Mouse (Mus musculus): ENCODE measurements around the gene Nox1. TPM values are rescaled to one million over a fixed set of nuclear protein-coding genes. Genes with fewer than 3 reads are reported as not detected.

Gene Nox1
- polyA plus RNA-seq, 1 experiment from 2014 or later, result not detected

DNA sequence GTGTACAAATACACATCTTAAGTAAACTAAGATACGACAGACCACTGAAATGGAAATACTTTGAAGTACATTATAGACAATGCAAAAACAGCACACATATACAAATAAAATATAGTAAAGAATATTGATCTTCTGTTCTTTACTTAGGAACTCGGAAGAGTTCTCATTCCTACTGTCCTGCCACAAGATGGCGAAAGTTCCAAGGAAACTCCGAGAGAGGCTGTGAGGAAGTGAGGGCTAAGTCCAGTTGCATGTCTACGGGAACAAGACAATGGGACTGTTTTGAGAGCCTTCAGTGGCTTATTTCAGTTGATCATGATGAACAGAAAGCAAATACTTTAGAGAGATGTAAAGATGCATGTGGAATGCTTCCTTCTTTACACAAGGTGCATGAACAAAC is 89.5 kb downstream of the Nox1 start:
- ATAC-seq (ENCODE audit: insufficient read depth), result no peak
- Histone ChIP-seq H3K4me1 (replicated peaks) (no peaks in the 10 kb centered on the region), H3K4me2 (no peak overlapping the region), H3K9me3 (replicated peaks) (no peaks in the 10 kb centered on the region), H3K4me3 (replicated peaks) (no peak overlapping the region), H3K9ac (no peak overlapping the region), H3K27ac (replicated peaks) (no peak overlapping the region), H3K36me3 (replicated peaks) (no peaks in the 10 kb centered on the region), H3K27me3 (peaks cover 3% of the 10 kb centered on the region; the same call in 1 of the 2 replicates)
- 26% methylated on average over 5 of the region's 5 CpGs for WGBS (ENCODE audit: insufficient replicate concordance)

- H3K9me3 ChIP-seq (replicated peaks), result no peaks in the 10 kb centered on the region
- H3K9ac ChIP-seq, result no peak overlapping the region
- H3K36me3 ChIP-seq (replicated peaks), result no peaks in the 10 kb centered on the region
- no peaks in the 10 kb centered on the region for H3K4me1 ChIP-seq (replicated peaks)
- no peak overlapping the region for H3K4me2 ChIP-seq
- 52% methylated on average over 3 of the region's 3 CpGs for WGBS (ENCODE audit: insufficient replicate concordance)
- H3K27me3 ChIP-seq, result peaks cover 3% of the 10 kb centered on the region; the same call in 1 of the 2 replicates
- H3K27ac ChIP-seq (replicated peaks), result no peak overlapping the region
- no peak overlapping the region for H3K4me3 ChIP-seq (replicated peaks)
- ATAC-seq (ENCODE audit: insufficient read depth), result no peak
Observed at GRCm38 (mm10) chrX:134128549-134128948, 93.2 kb downstream of the Nox1 start.

DNA sequence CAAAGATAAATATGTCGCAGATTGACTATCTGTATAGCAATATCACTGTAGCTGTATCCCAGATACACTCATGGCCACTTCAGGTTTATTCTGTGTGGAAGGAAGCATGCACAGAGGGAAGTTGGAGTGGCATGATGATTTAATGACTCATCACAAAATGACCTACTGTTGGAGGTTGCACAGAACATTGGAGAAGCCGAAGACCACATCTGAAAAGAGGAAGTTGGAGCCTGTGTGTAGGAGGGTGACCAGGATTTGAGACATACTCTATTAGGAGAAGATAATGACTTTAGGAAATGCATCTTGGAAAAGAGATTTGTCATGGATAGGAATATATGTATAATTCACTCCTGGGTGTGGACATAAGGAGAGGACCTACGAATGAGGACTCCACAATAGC is 105.3 kb downstream of the Nox1 start:
- Histone ChIP-seq H3K9ac (no peak overlapping the region), H3K36me3 (replicated peaks) (no peaks in the 10 kb centered on the region), H3K27ac (replicated peaks) (no peak overlapping the region), H3K9me3 (replicated peaks) (no peaks in the 10 kb centered on the region), H3K27me3 (no peaks in the 10 kb centered on the region), H3K4me3 (replicated peaks) (no peak overlapping the region), H3K4me2 (no peak overlapping the region), H3K4me1 (replicated peaks) (no peaks in the 10 kb centered on the region)
- 26% methylated on average over 3 of the region's 3 CpGs for WGBS (ENCODE audit: insufficient replicate concordance)
- ATAC-seq (ENCODE audit: insufficient read depth), result no peak

DNA sequence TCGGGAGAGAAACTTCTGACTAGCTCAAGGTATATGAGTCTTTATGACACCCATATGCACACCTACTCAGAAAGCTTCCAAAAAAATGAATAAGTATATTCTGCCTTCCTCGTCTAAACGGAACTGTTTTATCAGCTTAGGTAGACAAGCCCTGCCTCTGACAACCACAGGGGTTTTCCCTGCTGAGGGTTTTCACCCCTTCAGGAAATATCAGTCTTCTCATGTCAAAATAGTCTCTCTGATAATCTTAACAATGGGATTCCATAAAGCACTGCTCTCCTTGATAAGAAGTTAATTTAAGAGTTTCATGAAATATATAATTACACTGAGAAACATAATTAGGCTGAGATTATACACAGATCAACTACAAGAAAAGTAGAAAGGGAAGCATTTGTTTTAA is 110.0 kb downstream of the Nox1 start:
- WGBS (ENCODE audit: insufficient replicate concordance), result 35% methylated on average over 3 of the region's 3 CpGs
- H3K27ac ChIP-seq (replicated peaks), result no peak overlapping the region

DNA sequence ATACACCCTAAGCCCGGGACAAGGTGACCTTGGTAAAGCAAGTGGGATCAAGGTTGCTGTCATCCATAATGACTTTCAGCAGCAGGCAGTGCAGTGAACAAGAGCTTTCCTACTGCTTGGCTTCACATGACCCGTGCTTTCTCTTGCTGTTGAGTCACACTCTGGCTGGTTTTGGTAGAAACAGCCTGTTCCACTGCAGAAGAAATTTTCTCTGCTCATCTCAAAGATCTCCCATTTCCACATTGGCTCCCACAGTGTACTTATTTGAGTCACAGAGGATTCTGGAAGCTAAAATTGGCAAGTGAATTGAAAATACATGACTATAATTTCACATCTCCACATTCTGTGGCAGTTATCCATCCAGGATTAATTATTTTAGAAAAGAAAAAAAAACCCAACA is 119.1 kb downstream of the Nox1 start:
- WGBS (ENCODE audit: insufficient replicate concordance), result 46% methylated on average over 2 of the region's 2 CpGs
- H3K4me1 ChIP-seq (replicated peaks), result no peaks in the 10 kb centered on the region
- no peak overlapping the region for H3K27ac ChIP-seq (replicated peaks)
- no peaks in the 10 kb centered on the region for H3K27me3 ChIP-seq
- no peaks in the 10 kb centered on the region for H3K36me3 ChIP-seq (replicated peaks)
- H3K4me2 ChIP-seq, result no peak overlapping the region
- H3K9ac ChIP-seq, result no peak overlapping the region
- ATAC-seq (ENCODE audit: insufficient read depth), result no peak
- H3K4me3 ChIP-seq (replicated peaks), result no peak overlapping the region
- H3K9me3 ChIP-seq (replicated peaks), result no peaks in the 10 kb centered on the region

More for the DNA sequence above, 110.0 kb downstream of the Nox1 start:
- Histone ChIP-seq H3K9ac (no peak overlapping the region), H3K27me3 (no peaks in the 10 kb centered on the region; the same call in 1 of the 2 replicates), H3K4me2 (no peak overlapping the region), H3K4me3 (replicated peaks) (no peak overlapping the region), H3K36me3 (replicated peaks) (no peaks in the 10 kb centered on the region), H3K4me1 (replicated peaks) (no peaks in the 10 kb centered on the region), H3K9me3 (replicated peaks) (no peaks in the 10 kb centered on the region)
- no peak for ATAC-seq (ENCODE audit: insufficient read depth)

- no peak overlapping the region for H3K9ac ChIP-seq
- ATAC-seq (ENCODE audit: insufficient read depth), result no peak
- H3K36me3 ChIP-seq (replicated peaks), result peaks cover 12% of the 10 kb centered on the region; the same call in 1 of the 2 replicates
- no peaks in the 10 kb centered on the region for H3K4me1 ChIP-seq (replicated peaks)
- H3K27me3 ChIP-seq, result no peaks in the 10 kb centered on the region
- H3K9me3 ChIP-seq (replicated peaks), result no peaks in the 10 kb centered on the region
- no peak overlapping the region for H3K27ac ChIP-seq (replicated peaks)
- no peak overlapping the region for H3K4me2 ChIP-seq
- WGBS (ENCODE audit: insufficient replicate concordance), result 80% methylated on average over 1 of the region's 1 CpGs
- H3K4me3 ChIP-seq (replicated peaks), result no peak overlapping the region
Observed at GRCm38 (mm10) chrX:134085453-134085852, 136.3 kb downstream of the Nox1 start.

GRCm38 (mm10) chrX:134059764-134060163 is 162.0 kb downstream of the Nox1 start:
- Histone ChIP-seq H3K4me1 (replicated peaks) (no peaks in the 10 kb centered on the region; the same call in 1 of the 2 replicates), H3K9me3 (replicated peaks) (no peaks in the 10 kb centered on the region), H3K4me3 (replicated peaks) (peak overlapping the region; percentile 70), H3K4me2 (peak overlapping the region; percentile 70), H3K36me3 (replicated peaks) (peaks cover 21% of the 10 kb centered on the region), H3K27me3 (no peaks in the 10 kb centered on the region), H3K27ac (replicated peaks) (peak overlapping the region; percentile 84), H3K9ac (peak overlapping the region; percentile 68)
- WGBS (ENCODE audit: insufficient replicate concordance), result 16% methylated on average over 10 of the region's 10 CpGs
- no peak for ATAC-seq (ENCODE audit: insufficient read depth)

DNA sequence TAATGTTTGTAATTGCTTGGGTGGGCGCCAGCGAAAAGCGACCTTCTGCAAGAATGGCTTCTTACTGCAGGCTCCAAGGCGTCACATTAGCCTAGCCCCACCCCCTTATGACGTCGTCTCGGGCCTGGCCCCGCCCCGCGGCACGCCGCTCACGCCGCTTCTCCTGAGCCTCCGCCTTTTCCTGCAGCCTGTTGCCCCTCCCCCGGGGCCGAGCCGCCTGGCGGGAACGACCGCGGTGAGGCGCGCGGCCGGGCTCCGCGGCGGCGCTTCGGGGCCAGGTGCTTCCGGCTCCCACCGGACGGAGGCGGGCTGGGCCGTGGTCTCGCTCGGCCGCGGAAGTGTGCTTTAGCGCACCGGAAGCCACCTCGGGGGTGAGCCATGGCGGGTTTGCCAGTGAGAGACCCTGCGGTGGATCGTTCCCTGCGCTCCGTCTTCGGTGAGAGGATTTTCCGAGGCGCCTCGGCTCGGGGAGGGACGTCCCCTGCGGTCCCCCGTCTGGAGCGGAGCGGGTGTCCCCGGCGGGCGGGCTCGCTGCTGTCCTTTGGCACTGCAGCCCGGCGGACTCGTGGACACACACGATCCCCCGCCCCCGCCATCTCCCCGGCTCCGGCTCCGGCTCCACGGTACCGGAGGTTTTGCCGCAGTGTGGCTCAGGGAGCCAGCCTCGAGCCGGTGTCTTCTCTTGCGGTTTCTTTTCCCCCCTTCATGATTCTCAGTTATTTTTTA is 162.6 kb downstream of the Nox1 start, which contains the start of gene Cstf2:
TSS of gene Cstf2 (plus strand) at position 201 of the 726 bp plus-strand sequence.
- H3K27me3 ChIP-seq, result no peaks in the 10 kb centered on the region
- H3K4me1 ChIP-seq (replicated peaks), result no peaks in the 10 kb centered on the region; the same call in 1 of the 2 replicates
- ATAC-seq (ENCODE audit: insufficient read depth), result peak; percentile 98
- no peaks in the 10 kb centered on the region for H3K9me3 ChIP-seq (replicated peaks)
- peaks cover 21% of the 10 kb centered on the region for H3K36me3 ChIP-seq (replicated peaks)
- H3K4me3 ChIP-seq (replicated peaks), result peak within 1 kb of the TSS; percentile 70
- peak within 1 kb of the TSS; percentile 84 for H3K27ac ChIP-seq (replicated peaks)
- 16% methylated on average over 72 of the region's 77 CpGs for WGBS (ENCODE audit: insufficient replicate concordance)
- peak within 1 kb of the TSS; percentile 70 for H3K4me2 ChIP-seq
- H3K9ac ChIP-seq, result peak within 1 kb of the TSS; percentile 68

GRCm38 (mm10) chrX:134058040-134058875 is 163.5 kb downstream of the Nox1 start:
- H3K27me3 ChIP-seq, result no peaks in the 10 kb centered on the region
- no peak overlapping the region for H3K9ac ChIP-seq
- H3K9me3 ChIP-seq (replicated peaks), result no peaks in the 10 kb centered on the region
- H3K4me2 ChIP-seq, result peak overlapping the region; percentile 70
- WGBS (ENCODE audit: insufficient replicate concordance), result 63% methylated on average over 14 of the region's 14 CpGs
- H3K4me1 ChIP-seq (replicated peaks), result no peaks in the 10 kb centered on the region; the same call in 1 of the 2 replicates
- H3K36me3 ChIP-seq (replicated peaks), result peaks cover 21% of the 10 kb centered on the region
- ATAC-seq (ENCODE audit: insufficient read depth), result no peak; the same call in 1 of the 2 replicates
- H3K27ac ChIP-seq (replicated peaks), result no peak overlapping the region
- peak overlapping the region; percentile 70; the same call in 1 of the 2 replicates for H3K4me3 ChIP-seq (replicated peaks)

GRCm38 (mm10) chrX:134056897-134057296 is 164.9 kb downstream of the Nox1 start:
- Histone ChIP-seq H3K9me3 (replicated peaks) (no peaks in the 10 kb centered on the region), H3K27me3 (no peaks in the 10 kb centered on the region), H3K9ac (no peak overlapping the region), H3K27ac (replicated peaks) (no peak overlapping the region), H3K4me3 (replicated peaks) (no peak overlapping the region), H3K36me3 (replicated peaks) (peaks cover 9% of the 10 kb centered on the region), H3K4me1 (replicated peaks) (no peaks in the 10 kb centered on the region; the same call in 1 of the 2 replicates), H3K4me2 (no peak overlapping the region)
- 44% methylated on average over 2 of the region's 2 CpGs for WGBS (ENCODE audit: insufficient replicate concordance)
- ATAC-seq (ENCODE audit: insufficient read depth), result no peak

DNA sequence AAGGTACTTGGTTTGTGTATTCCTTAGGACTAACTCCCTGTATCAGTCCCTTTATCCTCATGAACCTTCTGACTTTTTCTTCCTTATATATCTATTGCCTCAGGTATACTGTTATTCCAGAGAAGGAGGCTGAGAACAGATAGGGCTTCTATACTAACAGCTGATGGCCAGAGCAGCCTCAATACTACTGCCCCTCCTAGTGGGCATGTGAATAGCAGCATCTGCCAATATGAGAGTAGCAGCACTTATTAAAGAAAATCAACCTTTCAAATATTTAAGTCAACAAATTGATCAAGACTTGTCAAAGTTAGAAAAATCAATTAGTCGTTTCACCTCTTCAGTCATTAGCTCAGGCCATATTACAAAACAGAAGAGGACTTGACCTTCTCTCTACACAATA is 172.8 kb downstream of the Nox1 start:
- WGBS (ENCODE audit: insufficient replicate concordance), result 51% methylated on average over 1 of the region's 1 CpGs

More for the DNA sequence above, 172.8 kb downstream of the Nox1 start:
- no peak for ATAC-seq (ENCODE audit: insufficient read depth)
- no peak overlapping the region for H3K4me2 ChIP-seq
- H3K9me3 ChIP-seq (replicated peaks), result no peaks in the 10 kb centered on the region
- no peak overlapping the region for H3K4me3 ChIP-seq (replicated peaks)
- no peak overlapping the region for H3K27ac ChIP-seq (replicated peaks)
- H3K36me3 ChIP-seq (replicated peaks), result no peaks in the 10 kb centered on the region
- no peaks in the 10 kb centered on the region for H3K27me3 ChIP-seq
- H3K9ac ChIP-seq, result no peak overlapping the region
- no peaks in the 10 kb centered on the region for H3K4me1 ChIP-seq (replicated peaks)
